Mouse (Mus musculus) kidney, postnatal 0 days (tissue): ENCODE results near the gene Clba1. TPM values are rescaled to one million over a fixed set of nuclear protein-coding genes. Genes with fewer than 3 reads are reported as not detected.

Experiments used
- ATAC-seq: fragments of 200-750 bp; cut with Nextera tagmentation; replicated peaks from 2 replicates; pipeline ENCODE4 v1.8.0; 2017; ENCODE audit warnings: low read depth, moderate number of reproducible peaks, moderate TSS enrichment, moderate library complexity; ENCODE audit not compliant: low FRiP score
- DNase-seq: peaks from one replicate; pipeline ENCODE4 v3.0.0-alpha.2; 2016; ENCODE audit warnings: low spot score
- H3K27ac ChIP-seq: fragments of 300-500 bp; sonication (generic); 2 replicates; pipeline ENCODE4 v1.5.1; 2014; ENCODE audit warnings: mild to moderate bottlenecking
- H3K27me3 ChIP-seq: fragments of 300-500 bp; sonication (generic); 2 replicates; pipeline ENCODE4 v1.6.1; 2014; ENCODE audit warnings: low read length, mixed read lengths; ENCODE audit not compliant: insufficient read depth
- H3K36me3 ChIP-seq: fragments of 300-500 bp; sonication (generic); 2 replicates; pipeline ENCODE4 v1.6.1; 2014; ENCODE audit warnings: low read length, mixed read lengths; ENCODE audit not compliant: insufficient read depth
- H3K4me1 ChIP-seq: fragments of 300-500 bp; sonication (generic); replicated peaks from 2 replicates; pipeline ENCODE4 v1.6.1; 2014; ENCODE audit warnings: antibody characterized with exemption, low read length, mixed read lengths; ENCODE audit not compliant: insufficient read depth
- H3K4me2 ChIP-seq: fragments of 300-500 bp; sonication (generic); 2 replicates; pipeline ENCODE4 v1.6.1; 2014; ENCODE audit warnings: mild to moderate bottlenecking, low read length, moderate library complexity, mixed read lengths
- H3K4me3 ChIP-seq: fragments of 300-500 bp; sonication (generic); replicated peaks from 2 replicates; pipeline ENCODE4 v1.5.1; 2014; ENCODE audit warnings: low read depth, low read length
- H3K9ac ChIP-seq: fragments of 300-500 bp; sonication (generic); 2 replicates; pipeline ENCODE4 v1.6.1; 2014; ENCODE audit warnings: low read depth, low read length
- H3K9me3 ChIP-seq: fragments of 300-500 bp; sonication (generic); replicated peaks from 2 replicates; pipeline ENCODE4 v1.6.1; 2016; ENCODE audit warnings: low read length, inconsistent platforms, mixed read lengths
- CTCF ChIP-seq: IDR thresholded peaks from 2 replicates; pipeline ENCODE4 v1.5.1; 2016; ENCODE audit warnings: antibody characterized with exemption, low read depth, mild to moderate bottlenecking, moderate library complexity
- WGBS: fragments of 180-500 bp; shearing (Covaris S2); extraction: QIAGEN DNeasy Blood & Tissue Kit; methylation state at CpG from one replicate; pipeline ENCODE4 v1.1.7; 2014; 5-methylcytosine and 5-hydroxymethylcytosine counted together
- polyA plus RNA-seq: library from polyadenylated mRNA; unstranded; fragments of >200 nt; fragmentation: Nextera tagmentation; extraction: Ambion mirVana; gene quantifications from 2 replicates; pipeline ENCODE4 v1.2.1, GENCODE M21; 2015

The Clba1 gene
- polyA plus RNA-seq, 1 experiment from 2014 or later = 16.0 TPM

- Histone ChIP-seq H3K4me3 (no peak overlapping the region), H3K4me1 (peaks cover 8% of the 10 kb centered on the region; the same call in 1 of the 2 replicates), H3K36me3 (no peaks in the 10 kb centered on the region), H3K27ac (no peak overlapping the region), H3K9me3 (no peaks in the 10 kb centered on the region), H3K4me2 (no peak overlapping the region), H3K9ac (no peak overlapping the region), H3K27me3 (no peaks in the 10 kb centered on the region)
- no peak for ATAC-seq
- no peak for TF ChIP-seq CTCF
- DNase-seq = no peak
- WGBS = 74% methylated on average over 5 of the region's 5 CpGs
These were observed 10.0 kb upstream of the Clba1 start for GRCm38 (mm10) chr12:112798716-112799115.

GRCm38 (mm10) chr12:112799237-112799970 lies 9.3 kb upstream of the Clba1 start:
- no peaks in the 10 kb centered on the region for H3K27me3 ChIP-seq
- no peak overlapping the region for H3K4me3 ChIP-seq
- peaks cover 8% of the 10 kb centered on the region; the same call in 1 of the 2 replicates for H3K4me1 ChIP-seq
- no peaks in the 10 kb centered on the region for H3K9me3 ChIP-seq
- no peak overlapping the region for H3K27ac ChIP-seq
- ATAC-seq (no peak), DNase-seq (no peak)
- H3K9ac ChIP-seq = no peak overlapping the region
- WGBS = 82% methylated on average over 10 of the region's 10 CpGs
- no peaks in the 10 kb centered on the region for H3K36me3 ChIP-seq
- no peak overlapping the region for H3K4me2 ChIP-seq
- no peak for TF ChIP-seq CTCF

GRCm38 (mm10) chr12:112800476-112800875 lies 8.3 kb upstream of the Clba1 start:
- no peak overlapping the region for H3K4me3 ChIP-seq
- no peak overlapping the region for H3K9ac ChIP-seq
- WGBS = 12% methylated on average over 4 of the region's 4 CpGs
- H3K27me3 ChIP-seq = no peaks in the 10 kb centered on the region
- DNase-seq (peak; percentile 70), ATAC-seq (peak; percentile 61)
- H3K4me2 ChIP-seq = no peak overlapping the region
- peaks cover 8% of the 10 kb centered on the region; the same call in 1 of the 2 replicates for H3K4me1 ChIP-seq
- H3K27ac ChIP-seq = no peak overlapping the region
- no peaks in the 10 kb centered on the region for H3K9me3 ChIP-seq
- no peaks in the 10 kb centered on the region for H3K36me3 ChIP-seq
- TF ChIP-seq CTCF = peak; percentile 89

GRCm38 (mm10) chr12:112801864-112802846 lies 6.6 kb upstream of the Clba1 start, which contains the start of gene Ahnak2:
Gene Ahnak2 (minus strand): TSS chr12:112802657.
- Histone ChIP-seq H3K36me3 (no peaks in the 10 kb centered on the region), H3K9ac (peak within 1 kb of the TSS; percentile 41; the same call in 1 of the 2 replicates)

GRCm38 (mm10) chr12:112802917-112803316 lies 5.8 kb upstream of the Clba1 start:
- Histone ChIP-seq H3K36me3 (no peaks in the 10 kb centered on the region), H3K4me2 (peak overlapping the region; percentile 99; the same call in 1 of the 2 replicates), H3K4me1 (peaks cover 8% of the 10 kb centered on the region; the same call in 1 of the 2 replicates), H3K4me3 (no peak overlapping the region), H3K27me3 (no peaks in the 10 kb centered on the region), H3K9ac (no peak overlapping the region), H3K27ac (no peak overlapping the region), H3K9me3 (no peaks in the 10 kb centered on the region)
- ATAC-seq = no peak
- 9% methylated on average over 3 of the region's 3 CpGs for WGBS
- no peak for DNase-seq
- TF ChIP-seq CTCF = no peak

More at GRCm38 (mm10) chr12:112801864-112802846, 6.6 kb upstream of the Clba1 start, which contains the start of gene Ahnak2:
- DNase-seq = peak; percentile 44
- peak; percentile 37 for ATAC-seq
- Histone ChIP-seq H3K27me3 (no peaks in the 10 kb centered on the region), H3K4me1 (peaks cover 8% of the 10 kb centered on the region; the same call in 1 of the 2 replicates), H3K4me2 (peak within 1 kb of the TSS; percentile 99), H3K9me3 (no peaks in the 10 kb centered on the region), H3K4me3 (peak within 1 kb of the TSS; percentile 43), H3K27ac (no peak within 1 kb of the TSS)
- WGBS = 3% methylated on average over 66 of the region's 69 CpGs
- no peak for TF ChIP-seq CTCF

- no peak overlapping the region for H3K4me2 ChIP-seq
- H3K4me3 ChIP-seq = no peak overlapping the region
- DNase-seq (no peak), ATAC-seq (no peak)
- H3K27ac ChIP-seq = no peak overlapping the region
- H3K9ac ChIP-seq = no peak overlapping the region
- peaks cover 8% of the 10 kb centered on the region for H3K4me1 ChIP-seq
- no peaks in the 10 kb centered on the region for H3K27me3 ChIP-seq
- 40% methylated on average over 13 of the region's 13 CpGs for WGBS
- no peaks in the 10 kb centered on the region for H3K9me3 ChIP-seq
- no peak for TF ChIP-seq CTCF
- no peaks in the 10 kb centered on the region for H3K36me3 ChIP-seq
These were observed 4.7 kb upstream of the Clba1 start for GRCm38 (mm10) chr12:112804046-112804445.
